Mouse (Mus musculus): ENCODE results near the gene Wnt9b.

GRCm38 (mm10) chr11:103686706-103687105 lies 62.9 kb downstream of the Wnt9b start:
- no peak for TF ChIP-seq CTCF (IDR thresholded peaks at IDR 0.05)
- no peak for TF ChIP-seq EP300 (IDR thresholded peaks at IDR 0.05; ENCODE audit: insufficient read depth, low read depth, low read length)
- TF ChIP-seq POLR2A (IDR thresholded peaks at IDR 0.05; ENCODE audit: insufficient read depth, low read depth, low read length) = no peak
